Mouse (Mus musculus): ENCODE results near the gene Tns3.
"Not testable (repeated sequence)": the region's sequence is repeated elsewhere in the genome, so short reads cannot be mapped to it uniquely, and the experiment has no call there.

The Tns3 gene

GRCm38 (mm10) chr11:8622668-8623067 lies 41.7 kb downstream of the Tns3 start:
- DNase-seq (ENCODE audit: low read depth, low spot score): no peak

GRCm38 (mm10) chr11:8619111-8619510 lies 45.2 kb downstream of the Tns3 start:
- DNase-seq (ENCODE audit: low read depth, low spot score): not testable (repeated sequence)

- DNase-seq (ENCODE audit: low read depth, low spot score): no peak
These were observed 46.0 kb downstream of the Tns3 start for GRCm38 (mm10) chr11:8618301-8618700.

- DNase-seq (ENCODE audit: low read depth, low spot score): no peak
These were observed 48.9 kb downstream of the Tns3 start for GRCm38 (mm10) chr11:8615436-8615835.

- no peak for DNase-seq (ENCODE audit: low read depth, low spot score)
These were observed 53.9 kb downstream of the Tns3 start for GRCm38 (mm10) chr11:8610456-8610855.

- DNase-seq (ENCODE audit: low read depth, low spot score): no peak
These were observed 54.5 kb downstream of the Tns3 start for GRCm38 (mm10) chr11:8609873-8610272.

GRCm38 (mm10) chr11:8607123-8607522 lies 57.2 kb downstream of the Tns3 start:
- peak; percentile 39 for DNase-seq (ENCODE audit: low read depth, low spot score)

GRCm38 (mm10) chr11:8604789-8605569 lies 59.4 kb downstream of the Tns3 start:
- no peak for DNase-seq (ENCODE audit: low read depth, low spot score)

GRCm38 (mm10) chr11:8602606-8603005 lies 61.7 kb downstream of the Tns3 start:
- DNase-seq (ENCODE audit: low read depth, low spot score): no peak

- no peak for DNase-seq (ENCODE audit: low read depth, low spot score)
These were observed 62.9 kb downstream of the Tns3 start for GRCm38 (mm10) chr11:8601411-8601821.

- DNase-seq (ENCODE audit: low read depth, low spot score): no peak
These were observed 68.7 kb downstream of the Tns3 start for GRCm38 (mm10) chr11:8595642-8596041.

GRCm38 (mm10) chr11:8593172-8593571 lies 71.2 kb downstream of the Tns3 start:
- no peak for DNase-seq (ENCODE audit: low read depth, low spot score)

GRCm38 (mm10) chr11:8591271-8591670 lies 73.1 kb downstream of the Tns3 start:
- no peak for DNase-seq (ENCODE audit: low read depth, low spot score)

- DNase-seq (ENCODE audit: low read depth, low spot score): peak; percentile 63
These were observed 75.0 kb downstream of the Tns3 start for GRCm38 (mm10) chr11:8589226-8589905.

- no peak for DNase-seq (ENCODE audit: low read depth, low spot score)
These were observed 76.4 kb downstream of the Tns3 start for GRCm38 (mm10) chr11:8587941-8588340.

GRCm38 (mm10) chr11:8586996-8587644 lies 77.2 kb downstream of the Tns3 start:
- DNase-seq (ENCODE audit: low read depth, low spot score): no peak

GRCm38 (mm10) chr11:8586374-8586773 lies 78.0 kb downstream of the Tns3 start:
- no peak for DNase-seq (ENCODE audit: low read depth, low spot score)

GRCm38 (mm10) chr11:8585686-8586085 lies 78.6 kb downstream of the Tns3 start:
- DNase-seq (ENCODE audit: low read depth, low spot score): no peak

GRCm38 (mm10) chr11:8584925-8585324 lies 79.4 kb downstream of the Tns3 start:
- DNase-seq (ENCODE audit: low read depth, low spot score): no peak

- no peak for DNase-seq (ENCODE audit: low read depth, low spot score)
These were observed 80.0 kb downstream of the Tns3 start for GRCm38 (mm10) chr11:8584307-8584706.

- no peak for DNase-seq (ENCODE audit: low read depth, low spot score)
These were observed 81.2 kb downstream of the Tns3 start for GRCm38 (mm10) chr11:8583137-8583536.

GRCm38 (mm10) chr11:8582101-8582920 lies 82.0 kb downstream of the Tns3 start:
- DNase-seq (ENCODE audit: low read depth, low spot score): no peak

All from A20 (cell line).